Mouse (Mus musculus) MEL (cell line): ENCODE results near the gene Soga3. TPM values are rescaled to one million over a fixed set of nuclear protein-coding genes. Genes with fewer than 3 reads are reported as not detected.

Experiments
- DNase-seq: peaks from one replicate; pipeline ENCODE4 v3.0.0; 2011; ENCODE audit warnings: low read depth, low spot score
- H3K27ac ChIP-seq: 2 replicates; pipeline ENCODE4 v1.5.1; 2012; ENCODE audit warnings: low read depth, mild to moderate bottlenecking, control low read depth, low read length, moderate library complexity; ENCODE audit not compliant: control insufficient read depth
- H3K27me3 ChIP-seq, 2 experiments: fragments of 150-350 bp in 1 of 2; sonication (generic) in 1 of 2; 2 replicates each; pipeline ENCODE4 v1.6.1; 2012; ENCODE audit warnings: low read length in 2 of 2, mild to moderate bottlenecking in 2 of 2, improper control_type of control experiment in 1 of 2, moderate library complexity in 1 of 2; ENCODE audit not compliant: insufficient read depth in 2 of 2, control insufficient read depth in 1 of 2
- H3K36me3 ChIP-seq, 2 experiments: 2 replicates each; pipeline ENCODE4 v1.6.1; 2012 to 2014; ENCODE audit warnings: low read length in 2 of 2, improper control_type of control experiment in 1 of 2, inconsistent platforms in 1 of 2, mild to moderate bottlenecking in 1 of 2; ENCODE audit not compliant: insufficient read depth in 2 of 2, control insufficient read depth in 1 of 2
- H3K4me1 ChIP-seq, 2 experiments: fragments of 150-350 bp in 1 of 2; sonication (generic) in 1 of 2; 2 replicates each; pipeline ENCODE4 v1.6.1; 2012; ENCODE audit warnings: low read length in 2 of 2, improper control_type of control experiment in 1 of 2, mild to moderate bottlenecking in 1 of 2; ENCODE audit not compliant: insufficient read depth in 2 of 2, control insufficient read depth in 1 of 2
- H3K4me3 ChIP-seq, 2 experiments: fragments of 150-350 bp in 1 of 2; sonication (generic) in 1 of 2; 2 replicates each; pipeline ENCODE4 v1.5.1; 2012; ENCODE audit warnings: low read depth in 2 of 2, low read length in 2 of 2, mild to moderate bottlenecking in 2 of 2, moderate library complexity in 2 of 2, control low read depth in 1 of 2, improper control_type of control experiment in 1 of 2; ENCODE audit not compliant: control insufficient read depth in 1 of 2, insufficient read depth in 1 of 2
- H3K79me2 ChIP-seq: 2 replicates; pipeline ENCODE4 v1.6.1; 2012; ENCODE audit warnings: mild to moderate bottlenecking, low read length, moderate library complexity; ENCODE audit not compliant: control insufficient read depth, poor library complexity, insufficient read depth
- H3K9ac ChIP-seq: 2 replicates; pipeline ENCODE4 v1.6.1; 2012; ENCODE audit warnings: low read depth, mild to moderate bottlenecking, control low read depth, low read length, moderate library complexity; ENCODE audit not compliant: control insufficient read depth, poor library complexity, severe bottlenecking
- H3K9me3 ChIP-seq: fragments of 150-350 bp; sonication (generic); replicated peaks from 2 replicates; pipeline ENCODE4 v1.6.1; 2012; ENCODE audit warnings: mild to moderate bottlenecking, low read length, improper control_type of control experiment, moderate library complexity; ENCODE audit not compliant: insufficient read depth
- CHD2 ChIP-seq: IDR thresholded peaks from 2 replicates; pipeline ENCODE4 v1.6.1; 2011; ENCODE audit warnings: low read length, improper control_type of control experiment
- CTCF ChIP-seq, 3 experiments: IDR thresholded peaks in 2 of 3; conservative IDR thresholded peaks in 1 of 3; 2 replicates each; pipeline ENCODE4 v1.5.1; 2011 to 2012; ENCODE audit warnings: low read length in 3 of 3, low read depth in 2 of 3, mild to moderate bottlenecking in 2 of 3, improper control_type of control experiment in 1 of 3, inconsistent platforms in 1 of 3, mixed read lengths in 1 of 3, moderate library complexity in 1 of 3; ENCODE audit not compliant: control insufficient read depth in 1 of 3, insufficient read depth in 1 of 3, poor library complexity in 1 of 3, severe bottlenecking in 1 of 3
- ETS1 ChIP-seq: IDR thresholded peaks from 2 replicates; pipeline ENCODE4 v1.6.1; 2012; ENCODE audit warnings: low read depth, mild to moderate bottlenecking, inconsistent platforms, low read length, improper control_type of control experiment, moderate library complexity
- GABPA ChIP-seq: IDR thresholded peaks from 2 replicates; pipeline ENCODE4 v1.6.1; 2012; ENCODE audit warnings: low read depth, mild to moderate bottlenecking, inconsistent platforms, low read length, improper control_type of control experiment, moderate library complexity
- HCFC1 ChIP-seq: IDR thresholded peaks from 2 replicates; pipeline ENCODE4 v1.6.1; 2012; ENCODE audit warnings: low read depth, mild to moderate bottlenecking, inconsistent platforms, low read length, improper control_type of control experiment, moderate library complexity
- JUND ChIP-seq: IDR thresholded peaks from 2 replicates; pipeline ENCODE4 v1.6.1; 2011; ENCODE audit warnings: low read depth, mild to moderate bottlenecking, improper control_type of control experiment, low read length
- KAT2A ChIP-seq: conservative IDR thresholded peaks from 2 replicates; pipeline ENCODE4 v1.6.1; 2012; ENCODE audit warnings: low read depth, low read length, improper control_type of control experiment, inconsistent platforms
- MEF2A ChIP-seq: IDR thresholded peaks from 2 replicates; pipeline ENCODE4 v1.6.1; 2014; ENCODE audit warnings: low read depth, mild to moderate bottlenecking, inconsistent platforms, low read length, improper control_type of control experiment; ENCODE audit not compliant: poor library complexity, insufficient replicate concordance, severe bottlenecking; ENCODE audit errors: extremely low read depth
- MYB ChIP-seq: IDR thresholded peaks from 2 replicates; pipeline ENCODE4 v1.6.1; 2011; ENCODE audit warnings: mild to moderate bottlenecking, low read depth, low read length, improper control_type of control experiment
- MYC ChIP-seq: IDR thresholded peaks from 2 replicates; pipeline ENCODE4 v1.6.1; 2011; ENCODE audit warnings: low read depth, mild to moderate bottlenecking, low read length, improper control_type of control experiment, moderate library complexity
- POLR2A ChIP-seq, 2 experiments: IDR thresholded peaks; 2 replicates each; pipeline ENCODE4 v1.6.1; 2011 to 2012; ENCODE audit warnings: low read length in 2 of 2, mild to moderate bottlenecking in 2 of 2, control low read depth in 1 of 2, improper control_type of control experiment in 1 of 2, low read depth in 1 of 2, moderate library complexity in 1 of 2; ENCODE audit not compliant: control insufficient read depth in 1 of 2, insufficient read depth in 1 of 2, poor library complexity in 1 of 2
- POLR2AphosphoS2 ChIP-seq: IDR thresholded peaks from 2 replicates; pipeline ENCODE4 v1.6.1; 2011; ENCODE audit warnings: low read length, improper control_type of control experiment
- POLR2AphosphoS5 ChIP-seq: IDR thresholded peaks from 2 replicates; pipeline ENCODE4 v1.6.1; 2012; ENCODE audit warnings: low read depth, borderline replicate concordance, mild to moderate bottlenecking, inconsistent platforms, low read length, moderate library complexity, mixed read lengths
- SIN3A ChIP-seq: IDR thresholded peaks from 2 replicates; pipeline ENCODE4 v1.6.1; 2012; ENCODE audit warnings: low read length, improper control_type of control experiment, inconsistent platforms
- SMC3 ChIP-seq: IDR thresholded peaks from 2 replicates; pipeline ENCODE4 v1.6.1; 2011; ENCODE audit warnings: low read depth, low read length, improper control_type of control experiment
- TAL1 ChIP-seq: IDR thresholded peaks from 2 replicates; pipeline ENCODE4 v1.6.1; 2012; ENCODE audit warnings: mild to moderate bottlenecking, inconsistent platforms, low read length, moderate library complexity, mixed read lengths
- TBP ChIP-seq: IDR thresholded peaks from 2 replicates; pipeline ENCODE4 v1.8.0; 2011; ENCODE audit warnings: low read depth, low read length, improper control_type of control experiment
- TCF12 ChIP-seq: IDR thresholded peaks from 2 replicates; pipeline ENCODE4 v1.6.1; 2014; ENCODE audit warnings: low read depth, mild to moderate bottlenecking, inconsistent platforms, low read length, improper control_type of control experiment, moderate library complexity
- UBTF ChIP-seq: IDR thresholded peaks from 2 replicates; pipeline ENCODE4 v1.6.1; 2012; ENCODE audit warnings: low read depth, mild to moderate bottlenecking, inconsistent platforms, low read length, improper control_type of control experiment, moderate library complexity, borderline replicate concordance; ENCODE audit not compliant: insufficient read depth
- USF2 ChIP-seq, 2 experiments: IDR thresholded peaks; 2 replicates each; pipeline ENCODE4 v1.6.1; 2011 to 2012; ENCODE audit warnings: improper control_type of control experiment in 2 of 2, low read length in 2 of 2, borderline replicate concordance in 1 of 2, inconsistent platforms in 1 of 2, low read depth in 1 of 2, mild to moderate bottlenecking in 1 of 2; ENCODE audit not compliant: insufficient read depth in 1 of 2
- ZC3H11A ChIP-seq: IDR thresholded peaks from 2 replicates; pipeline ENCODE4 v1.6.1; 2012; ENCODE audit warnings: low read depth, mild to moderate bottlenecking, inconsistent platforms, low read length, improper control_type of control experiment
- ZKSCAN1 ChIP-seq: IDR thresholded peaks from 2 replicates; pipeline ENCODE4 v1.6.1; 2012; ENCODE audit warnings: low read depth, mild to moderate bottlenecking, inconsistent platforms, low read length, improper control_type of control experiment, moderate library complexity
- ZMIZ1 ChIP-seq: IDR thresholded peaks from 2 replicates; pipeline ENCODE4 v1.6.1; 2012; ENCODE audit warnings: low read depth, mild to moderate bottlenecking, inconsistent platforms, low read length, improper control_type of control experiment, moderate library complexity
- ZNF384 ChIP-seq: IDR thresholded peaks from 2 replicates; pipeline ENCODE4 v1.6.1; 2012; ENCODE audit warnings: low read depth, mild to moderate bottlenecking, inconsistent platforms, low read length, improper control_type of control experiment
- polyA plus RNA-seq, 2 experiments: library from polyadenylated mRNA; stranded (reverse) in 1 of 2; unstranded in 1 of 2; fragments of >175 nt in 1 of 2; fragments of >200 nt in 1 of 2; gene quantifications; 2 replicates each; pipeline versions ENCODE4 v1.2.1 to v1.2.4; 2012; ENCODE audit warnings: low replicate concordance in 2 of 2, low read depth in 1 of 2; ENCODE audit not compliant: insufficient read length in 2 of 2, insufficient read depth in 1 of 2, missing spikeins in 1 of 2
- total RNA-seq: library from RNA; depleted of rRNA; stranded (reverse); fragments of 300-350 nt; gene quantifications from 2 replicates; pipeline ENCODE4 v1.2.3, GENCODE M21; 2012

Soga3 gene
- total and polyA plus RNA-seq, 3 experiments, result not detected

GRCm38 (mm10) chr10:29146198-29146857 lies 2.7 kb downstream of the Soga3 start:
- TF ChIP-seq MYB (no peak), ZKSCAN1 (no peak), ZNF384 (no peak), POLR2AphosphoS5 (no peak), ZMIZ1 (no peak), CTCF (IDR thresholded peaks at IDR 0.05 in 2 of 3, conservative IDR thresholded peaks at IDR 0.05 in 1 of 3; ENCODE audit: control insufficient read depth in 1 of 3, insufficient read depth in 1 of 3, low read depth in 2 of 3, low read length in 3 of 3, poor library complexity in 1 of 3, severe bottlenecking in 1 of 3) (no peak), TBP (no peak), HCFC1 (no peak), MYC (no peak), ETS1 (no peak), POLR2AphosphoS2 (no peak), GABPA (no peak), JUND (no peak), SIN3A (no peak), ZC3H11A (no peak), POLR2A (IDR thresholded peaks at IDR 0.05; ENCODE audit: control insufficient read depth in 1 of 2, insufficient read depth in 1 of 2, low read depth in 1 of 2, low read length in 2 of 2, poor library complexity in 1 of 2) (no peak)
- Histone ChIP-seq H3K27me3 (no peaks in the 10 kb centered on the region), H3K27ac (no peak overlapping the region), H3K36me3 (no peaks in the 10 kb centered on the region), H3K4me1 (no peaks in the 10 kb centered on the region), H3K79me2 (no peaks in the 10 kb centered on the region), H3K4me3 (no peak overlapping the region), H3K9ac (no peak overlapping the region), H3K9me3 (no peaks in the 10 kb centered on the region)
- no peak for DNase-seq

- Histone ChIP-seq H3K36me3 (no peaks in the 10 kb centered on the region), H3K4me3 (no peak overlapping the region), H3K79me2 (no peaks in the 10 kb centered on the region), H3K9me3 (no peaks in the 10 kb centered on the region), H3K27ac (no peak overlapping the region), H3K9ac (no peak overlapping the region), H3K27me3 (no peaks in the 10 kb centered on the region), H3K4me1 (no peaks in the 10 kb centered on the region)
- no peak for DNase-seq
- TF ChIP-seq SMC3 (no peak), JUND (no peak), UBTF (no peak), MEF2A (no peak), HCFC1 (no peak), TCF12 (no peak), CHD2 (no peak), POLR2A (IDR thresholded peaks at IDR 0.05; ENCODE audit: control insufficient read depth in 1 of 2, insufficient read depth in 1 of 2, low read depth in 1 of 2, low read length in 2 of 2, poor library complexity in 1 of 2) (no peak), ZKSCAN1 (no peak), USF2 (IDR thresholded peaks at IDR 0.05; ENCODE audit: borderline replicate concordance in 1 of 2, insufficient read depth in 1 of 2, low read depth in 1 of 2, low read length in 2 of 2) (no peak), TAL1 (no peak), KAT2A (no peak)
These were observed 3.4 kb downstream of the Soga3 start for GRCm38 (mm10) chr10:29146858-29147640.
